Mouse (Mus musculus): ENCODE measurements around the gene Znrf1. TPM values are rescaled to one million over a fixed set of nuclear protein-coding genes. Genes with fewer than 3 reads are reported as not detected.

Znrf1 gene
- polyA plus RNA-seq, 1 experiment from 2014 or later: 23.1 TPM

- Histone ChIP-seq H3K4me2 (no peak overlapping the region), H3K4me1 (ENCODE audit: control insufficient read depth, insufficient read depth, low read length) (peaks cover 32% of the 10 kb centered on the region), H3K27me3 (ENCODE audit: control insufficient read depth, insufficient read depth, low read length) (no peaks in the 10 kb centered on the region), H3K9ac (ENCODE audit: low read depth, low read length) (no peak overlapping the region), H3K9me3 (replicated peaks; ENCODE audit: control insufficient read depth, low read length) (no peaks in the 10 kb centered on the region), H3K36me3 (ENCODE audit: control insufficient read depth, insufficient read depth, low read length) (no peaks in the 10 kb centered on the region), H3K4me3 (ENCODE audit: low read depth, low read length) (no peak overlapping the region), H3K27ac (ENCODE audit: low read depth, low read length) (no peak overlapping the region)
- no peak for ATAC-seq (replicated peaks; ENCODE audit: insufficient number of reproducible peaks, low FRiP score, low TSS enrichment)
- 67% methylated on average over 3 of the region's 3 CpGs for WGBS (ENCODE audit: insufficient replicate concordance)
Measured at GRCm38 (mm10) chr8:111590214-111590613, 54.3 kb downstream of the Znrf1 start.

- Histone ChIP-seq H3K27me3 (ENCODE audit: control insufficient read depth, insufficient read depth, low read length) (no peaks in the 10 kb centered on the region), H3K9ac (ENCODE audit: low read depth, low read length) (no peak overlapping the region), H3K4me1 (ENCODE audit: control insufficient read depth, insufficient read depth, low read length) (peaks cover 41% of the 10 kb centered on the region), H3K9me3 (replicated peaks; ENCODE audit: control insufficient read depth, low read length) (no peaks in the 10 kb centered on the region), H3K4me2 (no peak overlapping the region), H3K36me3 (ENCODE audit: control insufficient read depth, insufficient read depth, low read length) (no peaks in the 10 kb centered on the region), H3K4me3 (ENCODE audit: low read depth, low read length) (no peak overlapping the region), H3K27ac (ENCODE audit: low read depth, low read length) (no peak overlapping the region)
- no peak for ATAC-seq (replicated peaks; ENCODE audit: insufficient number of reproducible peaks, low FRiP score, low TSS enrichment)
Measured at GRCm38 (mm10) chr8:111591176-111591575, 55.3 kb downstream of the Znrf1 start.

- no peak overlapping the region for H3K9ac ChIP-seq (ENCODE audit: low read depth, low read length)
- H3K27me3 ChIP-seq (ENCODE audit: control insufficient read depth, insufficient read depth, low read length): no peaks in the 10 kb centered on the region
- no peak overlapping the region for H3K27ac ChIP-seq (ENCODE audit: low read depth, low read length)
- no peaks in the 10 kb centered on the region for H3K9me3 ChIP-seq (replicated peaks; ENCODE audit: control insufficient read depth, low read length)
- H3K4me1 ChIP-seq (ENCODE audit: control insufficient read depth, insufficient read depth, low read length): peaks cover 54% of the 10 kb centered on the region
- WGBS (ENCODE audit: insufficient replicate concordance): 83% methylated on average over 7 of the region's 7 CpGs
- no peak overlapping the region for H3K4me2 ChIP-seq
- no peak overlapping the region for H3K4me3 ChIP-seq (ENCODE audit: low read depth, low read length)
- no peaks in the 10 kb centered on the region for H3K36me3 ChIP-seq (ENCODE audit: control insufficient read depth, insufficient read depth, low read length)
- no peak for ATAC-seq (replicated peaks; ENCODE audit: insufficient number of reproducible peaks, low FRiP score, low TSS enrichment)
Measured at GRCm38 (mm10) chr8:111592390-111592910, 56.6 kb downstream of the Znrf1 start.

- Histone ChIP-seq H3K9ac (ENCODE audit: low read depth, low read length) (no peak overlapping the region), H3K4me1 (ENCODE audit: control insufficient read depth, insufficient read depth, low read length) (peaks cover 60% of the 10 kb centered on the region), H3K4me2 (no peak overlapping the region), H3K27ac (ENCODE audit: low read depth, low read length) (peak overlapping the region; percentile 24; the same call in 1 of the 2 replicates), H3K4me3 (ENCODE audit: low read depth, low read length) (no peak overlapping the region), H3K36me3 (ENCODE audit: control insufficient read depth, insufficient read depth, low read length) (no peaks in the 10 kb centered on the region), H3K9me3 (replicated peaks; ENCODE audit: control insufficient read depth, low read length) (no peaks in the 10 kb centered on the region), H3K27me3 (ENCODE audit: control insufficient read depth, insufficient read depth, low read length) (no peaks in the 10 kb centered on the region)
- 72% methylated on average over 3 of the region's 3 CpGs for WGBS (ENCODE audit: insufficient replicate concordance)
- ATAC-seq (replicated peaks; ENCODE audit: insufficient number of reproducible peaks, low FRiP score, low TSS enrichment): no peak
Measured at GRCm38 (mm10) chr8:111594044-111594840, 58.3 kb downstream of the Znrf1 start.

GRCm38 (mm10) chr8:111594951-111595350, 59.1 kb downstream of the Znrf1 start:
- peak overlapping the region; percentile 57; the same call in 1 of the 2 replicates for H3K4me2 ChIP-seq
- peak overlapping the region; percentile 84; the same call in 1 of the 2 replicates for H3K27ac ChIP-seq (ENCODE audit: low read depth, low read length)
- WGBS (ENCODE audit: insufficient replicate concordance): 82% methylated on average over 2 of the region's 2 CpGs
- H3K4me3 ChIP-seq (ENCODE audit: low read depth, low read length): no peak overlapping the region
- H3K9ac ChIP-seq (ENCODE audit: low read depth, low read length): no peak overlapping the region
- ATAC-seq (replicated peaks; ENCODE audit: insufficient number of reproducible peaks, low FRiP score, low TSS enrichment): no peak
- H3K36me3 ChIP-seq (ENCODE audit: control insufficient read depth, insufficient read depth, low read length): no peaks in the 10 kb centered on the region
- peaks cover 63% of the 10 kb centered on the region for H3K4me1 ChIP-seq (ENCODE audit: control insufficient read depth, insufficient read depth, low read length)
- H3K9me3 ChIP-seq (replicated peaks; ENCODE audit: control insufficient read depth, low read length): no peaks in the 10 kb centered on the region
- H3K27me3 ChIP-seq (ENCODE audit: control insufficient read depth, insufficient read depth, low read length): no peaks in the 10 kb centered on the region

GRCm38 (mm10) chr8:111595712-111596484, 60.0 kb downstream of the Znrf1 start:
- ATAC-seq (replicated peaks; ENCODE audit: insufficient number of reproducible peaks, low FRiP score, low TSS enrichment): peak; percentile 55
- Histone ChIP-seq H3K9me3 (replicated peaks; ENCODE audit: control insufficient read depth, low read length) (no peaks in the 10 kb centered on the region), H3K36me3 (ENCODE audit: control insufficient read depth, insufficient read depth, low read length) (no peaks in the 10 kb centered on the region), H3K4me2 (peak overlapping the region; percentile 57), H3K27ac (ENCODE audit: low read depth, low read length) (peak overlapping the region; percentile 84), H3K4me1 (ENCODE audit: control insufficient read depth, insufficient read depth, low read length) (peaks cover 67% of the 10 kb centered on the region), H3K4me3 (ENCODE audit: low read depth, low read length) (0 out of 2 replicates have a peak overlapping the region, but pooled peaks have one; percentile 10), H3K9ac (ENCODE audit: low read depth, low read length) (no peak overlapping the region), H3K27me3 (ENCODE audit: control insufficient read depth, insufficient read depth, low read length) (no peaks in the 10 kb centered on the region)
- 35% methylated on average over 15 of the region's 15 CpGs for WGBS (ENCODE audit: insufficient replicate concordance)

- no peak overlapping the region for H3K9ac ChIP-seq (ENCODE audit: low read depth, low read length)
- peaks cover 67% of the 10 kb centered on the region for H3K4me1 ChIP-seq (ENCODE audit: control insufficient read depth, insufficient read depth, low read length)
- no peaks in the 10 kb centered on the region for H3K9me3 ChIP-seq (replicated peaks; ENCODE audit: control insufficient read depth, low read length)
- 9% methylated on average over 3 of the region's 3 CpGs for WGBS (ENCODE audit: insufficient replicate concordance)
- H3K27me3 ChIP-seq (ENCODE audit: control insufficient read depth, insufficient read depth, low read length): no peaks in the 10 kb centered on the region
- H3K4me2 ChIP-seq: 0 out of 2 replicates have a peak overlapping the region, but pooled peaks have one; percentile 57
- H3K36me3 ChIP-seq (ENCODE audit: control insufficient read depth, insufficient read depth, low read length): no peaks in the 10 kb centered on the region
- H3K4me3 ChIP-seq (ENCODE audit: low read depth, low read length): no peak overlapping the region
- ATAC-seq (replicated peaks; ENCODE audit: insufficient number of reproducible peaks, low FRiP score, low TSS enrichment): no peak
- peak overlapping the region; percentile 84 for H3K27ac ChIP-seq (ENCODE audit: low read depth, low read length)
Measured at GRCm38 (mm10) chr8:111596485-111596821, 60.6 kb downstream of the Znrf1 start.

- Histone ChIP-seq H3K4me1 (ENCODE audit: control insufficient read depth, insufficient read depth, low read length) (peaks cover 61% of the 10 kb centered on the region), H3K4me2 (peak overlapping the region; percentile 3; the same call in 1 of the 2 replicates), H3K27me3 (ENCODE audit: control insufficient read depth, insufficient read depth, low read length) (no peaks in the 10 kb centered on the region), H3K27ac (ENCODE audit: low read depth, low read length) (peak overlapping the region; percentile 84), H3K36me3 (ENCODE audit: control insufficient read depth, insufficient read depth, low read length) (no peaks in the 10 kb centered on the region), H3K9me3 (replicated peaks; ENCODE audit: control insufficient read depth, low read length) (no peaks in the 10 kb centered on the region), H3K9ac (ENCODE audit: low read depth, low read length) (no peak overlapping the region), H3K4me3 (ENCODE audit: low read depth, low read length) (no peak overlapping the region)
- ATAC-seq (replicated peaks; ENCODE audit: insufficient number of reproducible peaks, low FRiP score, low TSS enrichment): no peak; the same call in 1 of the 2 replicates
- WGBS (ENCODE audit: insufficient replicate concordance): 38% methylated on average over 1 of the region's 1 CpGs
Measured at GRCm38 (mm10) chr8:111597310-111597709, 61.4 kb downstream of the Znrf1 start.

Data from heart, embryonic 11.5 days (tissue).